Mouse (Mus musculus) MEL-GATA-1-ER (cell line): ENCODE results near the gene Mettl22.

Experiments
- DNase-seq: peaks from one replicate; pipeline ENCODE4 v3.0.0-alpha.2; 2012; ENCODE audit warnings: low read depth; ENCODE audit errors: extremely low read depth

Mettl22 gene

GRCm38 (mm10) chr16:8470603-8471481 is at the start of gene Mettl22:
Gene Mettl22 (plus strand): TSS chr16:8470788.
- peak; percentile 76 for DNase-seq

GRCm38 (mm10) chr16:8420842-8421241 is 49.7 kb upstream of the Mettl22 start:
- no peak for DNase-seq

- no peak for DNase-seq
These were observed 46.9 kb upstream of the Mettl22 start for GRCm38 (mm10) chr16:8423626-8424114.

DNA sequence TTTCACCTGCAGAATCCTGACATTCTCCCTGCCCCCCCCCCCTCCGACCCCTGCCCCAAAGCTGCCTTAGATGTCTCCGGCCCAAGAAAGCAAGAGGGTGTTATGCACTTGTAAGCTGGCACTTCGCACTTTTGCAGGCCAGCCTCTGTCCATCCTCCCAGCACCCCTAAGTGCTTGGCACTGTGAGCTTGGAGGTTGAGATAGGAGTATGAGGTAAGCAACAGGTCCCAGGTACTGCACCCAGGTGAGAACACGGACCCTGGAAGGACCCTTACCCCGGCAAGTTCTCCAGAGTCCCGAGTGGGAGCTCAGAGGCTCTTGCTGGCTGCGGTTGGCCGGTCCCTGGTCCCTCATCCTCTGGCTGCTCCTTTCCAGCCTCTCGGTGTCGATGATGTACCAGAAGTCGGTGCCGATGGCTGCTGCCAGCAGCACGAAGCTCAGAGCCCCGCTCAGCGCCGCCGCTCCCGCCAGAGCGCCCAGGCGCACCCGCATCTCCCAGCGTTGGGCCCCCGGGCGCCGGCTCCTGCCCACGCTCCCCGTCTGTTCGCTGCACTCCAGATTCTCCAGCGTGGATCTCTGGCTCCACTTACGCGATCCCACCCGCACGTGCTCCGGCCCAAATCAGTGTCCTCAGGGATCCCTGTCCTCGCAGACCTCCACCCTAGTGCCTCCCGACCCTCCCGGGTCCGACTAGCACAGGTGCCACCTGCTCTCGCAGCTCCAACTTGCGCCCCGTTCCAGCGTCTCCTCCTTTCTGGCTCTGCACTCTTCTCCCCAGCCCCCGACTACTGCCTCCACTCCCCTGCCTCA is 46.2 kb upstream of the Mettl22 start:
- no peak for DNase-seq

DNA sequence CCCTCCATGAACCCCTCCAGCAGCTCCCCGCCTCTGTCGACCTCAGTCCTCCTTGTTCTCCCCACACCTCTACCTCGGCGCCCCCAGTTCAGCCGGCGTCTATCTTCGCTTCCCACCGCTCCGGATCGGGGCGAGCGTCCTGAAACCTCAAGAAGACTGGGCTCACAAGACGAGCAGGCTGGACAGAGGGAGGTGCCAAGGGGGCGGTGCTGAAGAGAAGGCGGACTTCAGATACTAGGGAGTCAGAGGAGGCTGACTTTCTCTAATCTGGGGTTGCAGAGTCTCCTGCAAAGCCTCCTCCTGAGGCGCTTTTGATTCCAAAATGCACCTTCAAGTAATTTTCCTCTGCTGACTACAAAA is 45.6 kb upstream of the Mettl22 start, which contains the start of gene Tmem114:
Gene Tmem114 (minus strand): TSS at position 166 of the 360 bp plus-strand sequence.
- no peak for DNase-seq

- no peak for DNase-seq
These were observed 44.9 kb upstream of the Mettl22 start for GRCm38 (mm10) chr16:8425736-8426135.

DNA sequence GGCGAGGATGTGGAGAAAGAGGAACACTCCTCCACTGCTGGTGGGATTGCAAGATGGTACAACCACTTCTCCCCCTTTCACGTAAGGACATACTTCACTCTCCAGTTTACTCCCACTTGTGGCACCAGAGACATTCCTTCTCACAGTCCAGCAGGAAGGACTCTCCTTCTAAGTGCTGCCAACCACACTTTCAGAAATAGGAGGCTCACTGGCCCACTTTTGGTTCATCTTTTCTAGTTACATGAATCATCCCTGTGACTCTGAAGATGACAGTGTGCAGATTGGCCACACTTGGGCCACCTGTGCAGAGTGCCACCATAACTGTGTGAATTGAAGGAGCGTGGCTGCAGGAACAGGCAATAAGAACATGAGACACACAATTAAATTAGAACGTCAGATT is 41.1 kb upstream of the Mettl22 start:
- DNase-seq = no peak

DNA sequence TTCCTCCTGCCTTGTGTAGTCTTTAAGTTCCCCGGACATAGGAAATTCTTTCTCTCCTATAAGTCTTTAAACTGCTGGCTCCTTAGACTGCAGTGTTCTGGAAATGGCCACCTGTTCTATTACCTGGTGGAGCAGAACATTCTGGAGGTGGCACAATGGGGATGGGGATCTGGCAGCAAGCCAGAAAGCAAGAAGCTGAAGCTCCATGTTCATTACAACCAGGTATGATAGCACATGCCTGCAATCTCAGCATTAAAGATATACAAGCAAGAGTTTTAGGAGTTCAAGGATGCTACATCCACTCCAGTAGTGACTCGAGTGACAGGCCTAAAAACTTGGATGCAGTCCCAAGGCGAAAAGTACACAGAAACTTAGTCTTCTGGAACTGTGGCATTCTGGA is 38.0 kb upstream of the Mettl22 start:
- no peak for DNase-seq

DNA sequence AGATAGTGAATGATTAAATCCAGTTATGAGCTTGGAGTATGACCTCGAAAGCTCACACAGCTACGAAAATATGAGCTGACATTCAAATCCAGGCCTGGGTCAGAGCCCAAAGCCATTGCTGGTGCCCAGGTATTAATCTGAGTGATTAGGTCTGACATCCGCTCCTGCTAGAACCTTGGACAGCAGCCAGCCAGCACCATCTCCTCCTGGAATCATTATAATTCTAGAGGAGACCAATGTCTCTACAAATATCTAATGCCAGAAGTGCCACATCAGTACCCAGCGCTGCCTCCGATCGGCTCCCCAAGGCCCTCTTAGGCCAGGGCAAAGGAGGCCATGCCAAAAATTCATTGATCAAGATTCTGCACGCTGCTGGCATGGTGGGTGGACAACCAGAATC is 25.7 kb upstream of the Mettl22 start:
- no peak for DNase-seq

DNA sequence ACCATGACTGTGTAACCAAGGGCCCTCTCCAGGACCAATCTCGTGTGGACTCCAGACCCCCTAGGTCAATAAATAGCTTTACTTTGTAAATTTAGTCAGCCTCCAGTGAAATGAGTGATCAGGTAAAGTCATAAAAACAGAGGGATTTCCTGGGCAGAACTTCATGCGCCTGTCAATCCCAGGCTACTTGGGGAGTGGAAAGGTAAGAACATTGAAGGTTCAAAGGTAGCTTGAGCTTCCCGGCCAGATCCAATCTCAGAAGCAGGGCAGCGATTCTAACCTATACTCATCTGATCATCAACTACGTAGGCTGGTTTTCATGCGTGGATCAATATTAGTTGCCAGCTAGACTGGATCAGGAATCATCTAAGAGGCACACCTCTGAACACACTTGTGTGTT is 24.3 kb upstream of the Mettl22 start:
- no peak for DNase-seq

DNA sequence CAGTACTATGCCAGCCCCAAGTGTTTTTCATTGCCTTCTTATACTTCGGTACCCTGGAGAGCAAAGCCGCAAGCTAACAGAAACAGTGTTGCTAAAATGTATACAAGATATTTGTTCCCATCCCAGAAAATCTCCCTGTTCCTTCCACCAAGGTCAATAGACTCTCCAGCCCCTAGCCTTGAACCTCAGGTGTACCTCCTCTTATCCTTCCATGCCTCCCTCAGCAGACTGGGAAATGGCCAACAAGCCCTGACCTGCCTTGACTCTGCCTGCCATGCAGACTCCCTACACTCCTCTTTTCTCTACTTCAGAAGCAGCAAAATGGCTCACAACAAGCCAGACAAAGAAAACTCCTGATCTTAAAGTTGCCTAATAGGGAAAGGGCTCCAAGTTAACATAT is 17.3 kb upstream of the Mettl22 start:
- DNase-seq = no peak

DNA sequence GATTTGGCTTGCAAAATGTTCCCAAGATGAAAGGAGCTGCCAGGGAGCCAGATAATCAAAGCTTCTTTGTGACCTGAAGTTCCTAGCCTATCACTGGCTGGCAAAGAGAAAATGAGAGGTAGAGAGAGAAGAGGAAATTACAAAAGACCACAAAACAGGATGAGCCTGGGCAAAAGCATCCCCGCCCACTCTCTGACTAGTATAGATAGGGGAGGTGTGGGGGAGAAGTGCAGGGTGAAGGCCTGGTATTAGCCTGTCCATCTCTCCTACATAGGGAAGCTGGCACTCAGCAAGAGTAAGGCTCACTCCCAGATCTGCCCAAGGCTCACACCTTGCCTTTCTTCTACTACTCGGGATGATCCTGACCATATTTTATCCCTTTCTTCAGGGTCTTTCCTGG is 15.4 kb upstream of the Mettl22 start:
- peak; percentile 85 for DNase-seq

GRCm38 (mm10) chr16:8458391-8458790 is 12.2 kb upstream of the Mettl22 start:
- DNase-seq = no peak

DNA sequence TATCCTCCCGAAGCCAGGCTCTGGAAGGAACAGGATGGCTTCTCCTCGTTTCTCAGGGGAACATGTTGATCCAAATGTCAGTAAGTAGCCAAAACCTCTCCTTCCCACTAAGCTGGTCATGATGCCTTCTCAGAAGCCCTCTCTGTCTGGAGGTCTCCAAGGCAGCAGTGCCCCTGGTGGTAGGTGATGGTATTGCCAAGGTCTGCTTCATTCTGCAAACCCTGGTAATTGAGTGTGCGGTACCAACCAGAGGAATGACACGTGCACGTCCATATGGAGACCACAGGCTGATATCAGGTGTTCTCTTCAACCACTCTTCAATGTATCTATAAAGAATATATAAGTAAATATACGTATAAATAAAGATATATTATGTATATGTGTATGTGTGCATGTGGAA is 11.5 kb upstream of the Mettl22 start:
- peak; percentile 52 for DNase-seq

- DNase-seq = no peak
These were observed 456 bp upstream of the Mettl22 start for GRCm38 (mm10) chr16:8470132-8470531.

GRCm38 (mm10) chr16:8487396-8488005 is 16.9 kb downstream of the Mettl22 start:
- DNase-seq = no peak

GRCm38 (mm10) chr16:8489340-8489739 is 18.8 kb downstream of the Mettl22 start:
- no peak for DNase-seq

- peak; percentile 38 for DNase-seq
These were observed 21.3 kb downstream of the Mettl22 start for GRCm38 (mm10) chr16:8491743-8492490.

GRCm38 (mm10) chr16:8494268-8494667 is 23.7 kb downstream of the Mettl22 start:
- DNase-seq = peak; percentile 35

DNA sequence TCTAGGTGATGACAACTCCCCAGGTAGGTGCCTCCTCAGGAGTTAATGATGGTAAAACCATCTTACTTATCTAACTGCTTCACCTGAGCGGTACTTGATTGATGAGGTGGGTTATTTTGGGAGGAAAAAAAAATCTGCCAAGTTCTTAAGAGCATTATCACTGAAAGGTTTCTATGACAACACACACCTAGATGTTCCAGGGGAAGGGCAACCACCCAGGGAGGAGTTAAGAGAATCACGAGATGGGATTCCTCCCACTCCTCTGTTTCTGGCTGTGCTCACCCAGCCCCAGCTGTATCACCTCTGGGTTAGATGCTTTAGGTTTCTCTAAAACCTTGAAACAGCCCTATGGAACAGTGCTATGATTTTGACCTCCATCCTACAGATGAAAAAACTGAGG is 26.4 kb downstream of the Mettl22 start:
- DNase-seq = no peak

DNA sequence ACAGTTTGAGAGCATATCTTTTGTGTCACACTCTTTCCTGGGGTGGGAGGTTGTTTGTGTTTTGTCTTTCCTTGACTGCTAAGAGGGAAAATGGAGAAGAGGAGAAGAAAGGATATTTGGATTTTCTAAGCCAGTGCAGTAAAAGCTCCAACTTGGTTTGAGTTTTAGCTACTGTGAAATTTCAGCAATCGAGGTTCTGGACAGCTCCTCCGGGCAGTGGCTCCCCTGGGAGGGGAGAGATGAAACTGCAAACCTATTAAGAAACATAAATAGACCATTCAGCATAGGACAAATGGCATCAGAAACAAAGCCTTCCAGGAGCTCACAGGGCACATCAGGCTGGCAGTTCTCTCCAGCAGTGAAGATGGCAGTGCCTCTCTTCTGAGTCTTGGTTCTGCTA is 33.7 kb downstream of the Mettl22 start:
- no peak for DNase-seq
